Mouse (Mus musculus): Measurements from ENCODE around the gene Hs6st3. TPM values are rescaled to one million over a fixed set of nuclear protein-coding genes. Genes with fewer than 3 reads are reported as not detected.

The Hs6st3 gene
- total RNA-seq, 4 experiments from 2014 or later: 0.41 to 2.3 (median 1.0) TPM

DNA sequence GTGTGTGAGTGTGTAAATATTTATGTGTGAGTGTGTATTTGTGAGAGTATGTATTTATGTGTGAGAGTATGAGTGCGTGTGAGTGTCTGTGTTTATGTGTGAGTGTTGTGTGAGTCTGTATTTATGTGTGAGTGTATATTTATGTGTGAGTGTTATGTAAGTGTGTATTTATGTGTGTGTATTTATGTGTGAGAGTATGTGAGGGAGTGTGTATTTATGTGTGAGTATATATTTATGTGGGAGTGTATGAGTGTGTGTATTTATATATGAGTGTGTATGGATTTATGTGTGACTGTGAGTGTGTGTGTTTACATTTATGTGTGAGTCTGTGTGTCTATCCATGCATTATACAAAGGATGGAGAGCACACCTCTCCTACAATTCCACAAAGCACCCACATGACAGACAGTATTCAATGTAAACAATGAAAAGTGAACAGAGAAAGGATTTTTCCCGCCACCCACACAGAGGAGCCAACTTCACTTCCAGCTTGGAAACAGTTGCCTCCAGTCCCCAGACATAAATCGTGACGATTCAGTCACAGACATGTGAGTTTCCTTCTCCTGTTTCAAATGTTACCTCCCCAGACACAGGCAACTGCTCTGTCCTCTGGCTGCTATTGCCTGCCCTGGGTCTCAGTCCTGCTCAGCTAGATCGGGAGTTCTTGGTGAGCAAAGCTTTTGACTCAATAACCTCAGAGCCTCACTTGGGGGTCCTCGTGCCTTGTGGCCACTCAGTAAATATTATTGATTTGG, 780.3 kb downstream of the Hs6st3 start:
- no peak for DNase-seq

DNA sequence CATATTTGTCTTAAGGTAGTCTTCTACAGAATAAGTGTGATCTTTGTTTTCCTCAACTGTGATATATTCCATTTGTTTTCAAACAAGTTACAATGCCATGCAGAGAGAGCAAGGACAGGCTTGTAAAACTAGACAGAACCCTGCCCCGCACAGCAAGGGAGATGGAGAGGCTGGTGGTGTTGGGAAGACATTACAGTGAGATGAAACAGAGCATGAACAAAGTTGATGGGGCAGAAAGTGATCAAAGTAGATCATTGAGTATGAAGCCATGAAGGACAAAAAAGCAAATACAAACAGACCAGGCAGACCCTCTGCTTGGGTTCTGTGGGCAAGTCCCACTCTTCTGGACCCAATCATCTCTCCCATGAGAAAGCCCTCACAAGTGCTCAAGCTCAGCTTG, 781.0 kb downstream of the Hs6st3 start:
- no peak for DNase-seq

Other genes with a start within 250 kb of the Hs6st3 start
- gene Dzip1, start 212.9 kb upstream of the Hs6st3 start, total RNA-seq (2022): 10 to 100 TPM; 12.4 to 30.5 (median 21.7) TPM
- 10 to 100 TPM; 63.6 to 72.6 (median 67.7) TPM for gene Dnajc3, start 200.4 kb upstream of the Hs6st3 start, total RNA-seq (2022)
- gene Uggt2, start 38.9 kb upstream of the Hs6st3 start, total RNA-seq (2022): 10 to 100 TPM; 13.2 to 26.1 (median 19.4) TPM